Mouse (Mus musculus): ENCODE results near the gene Kcnh4.
"Not testable (repeated sequence)": the region's sequence is repeated elsewhere in the genome, so short reads cannot be mapped to it uniquely, and the experiment has no call there.

Kcnh4 gene

GRCm38 (mm10) chr11:100759611-100760233 lies at the start of gene Kcnh4:
Kcnh4 (minus strand) TSS chr11:100759942.
- DNase-seq (ENCODE audit: low spot score), result no peak

GRCm38 (mm10) chr11:100806380-100807305 lies 46.9 kb upstream of the Kcnh4 start:
- DNase-seq (ENCODE audit: low spot score), result no peak

GRCm38 (mm10) chr11:100805535-100805934 lies 45.8 kb upstream of the Kcnh4 start:
- no peak for DNase-seq (ENCODE audit: low spot score)

- DNase-seq (ENCODE audit: low spot score), result no peak
Observed at GRCm38 (mm10) chr11:100804409-100804808, 44.7 kb upstream of the Kcnh4 start.

GRCm38 (mm10) chr11:100799426-100799825 lies 39.7 kb upstream of the Kcnh4 start:
- DNase-seq (ENCODE audit: low spot score), result no peak

GRCm38 (mm10) chr11:100796585-100796984 lies 36.8 kb upstream of the Kcnh4 start:
- no peak for DNase-seq (ENCODE audit: low spot score)

GRCm38 (mm10) chr11:100795386-100795785 lies 35.6 kb upstream of the Kcnh4 start:
- no peak for DNase-seq (ENCODE audit: low spot score)

GRCm38 (mm10) chr11:100791457-100792049 lies 31.8 kb upstream of the Kcnh4 start:
- DNase-seq (ENCODE audit: low spot score), result no peak

GRCm38 (mm10) chr11:100790644-100791043 lies 30.9 kb upstream of the Kcnh4 start:
- DNase-seq (ENCODE audit: low spot score), result not testable (repeated sequence)

- DNase-seq (ENCODE audit: low spot score), result no peak
Observed at GRCm38 (mm10) chr11:100789702-100790101, 30.0 kb upstream of the Kcnh4 start.

GRCm38 (mm10) chr11:100785774-100786173 lies 26.0 kb upstream of the Kcnh4 start:
- no peak for DNase-seq (ENCODE audit: low spot score)

- DNase-seq (ENCODE audit: low spot score), result no peak
Observed at GRCm38 (mm10) chr11:100784286-100784685, 24.5 kb upstream of the Kcnh4 start.

GRCm38 (mm10) chr11:100782568-100782967 lies 22.8 kb upstream of the Kcnh4 start:
- no peak for DNase-seq (ENCODE audit: low spot score)

- no peak for DNase-seq (ENCODE audit: low spot score)
Observed at GRCm38 (mm10) chr11:100781763-100782475, 22.2 kb upstream of the Kcnh4 start.

GRCm38 (mm10) chr11:100780247-100780646 lies 20.5 kb upstream of the Kcnh4 start:
- DNase-seq (ENCODE audit: low spot score), result no peak

GRCm38 (mm10) chr11:100778069-100778468 lies 18.3 kb upstream of the Kcnh4 start:
- no peak for DNase-seq (ENCODE audit: low spot score)

GRCm38 (mm10) chr11:100775921-100776320 lies 16.2 kb upstream of the Kcnh4 start:
- no peak for DNase-seq (ENCODE audit: low spot score)

GRCm38 (mm10) chr11:100774261-100774660 lies 14.5 kb upstream of the Kcnh4 start:
- DNase-seq (ENCODE audit: low spot score), result no peak

- peak; percentile 52 for DNase-seq (ENCODE audit: low spot score)
Observed at GRCm38 (mm10) chr11:100770646-100771408, 11.1 kb upstream of the Kcnh4 start, which contains the start of gene Ghdc. Ghdc (minus strand) TSS chr11:100770957.

GRCm38 (mm10) chr11:100769980-100770379 lies 10.2 kb upstream of the Kcnh4 start:
- no peak for DNase-seq (ENCODE audit: low spot score)

GRCm38 (mm10) chr11:100767871-100768270 lies 8.1 kb upstream of the Kcnh4 start:
- no peak for DNase-seq (ENCODE audit: low spot score)
